Mouse (Mus musculus) embryo, embryonic 11 days (tissue): ENCODE results near the gene Depdc1b.

Experiments used
- DNase-seq: peaks from one replicate; pipeline ENCODE4 v3.0.0-alpha.2; 2015

Gene Depdc1b

DNA sequence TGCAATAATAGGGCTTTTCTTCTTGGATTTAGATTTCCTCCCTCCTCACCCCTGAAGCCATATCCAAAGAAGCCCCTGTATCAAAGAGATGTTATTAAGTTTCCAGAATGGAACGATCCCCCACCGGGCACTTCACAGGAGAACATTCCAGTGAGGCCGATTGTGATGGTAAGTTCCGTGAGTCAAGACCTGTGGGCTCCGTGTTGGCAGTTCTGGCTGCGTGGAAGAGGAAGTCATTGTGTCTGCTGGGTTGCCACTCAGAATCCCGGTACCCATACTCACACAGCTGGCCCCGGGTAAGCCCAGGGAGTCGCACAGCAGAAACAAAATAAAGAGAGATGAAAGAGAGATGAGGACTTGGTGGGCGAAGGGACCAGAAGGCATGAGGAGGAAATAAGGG is 41.2 kb downstream of the Depdc1b start:
- DNase-seq = no peak

DNA sequence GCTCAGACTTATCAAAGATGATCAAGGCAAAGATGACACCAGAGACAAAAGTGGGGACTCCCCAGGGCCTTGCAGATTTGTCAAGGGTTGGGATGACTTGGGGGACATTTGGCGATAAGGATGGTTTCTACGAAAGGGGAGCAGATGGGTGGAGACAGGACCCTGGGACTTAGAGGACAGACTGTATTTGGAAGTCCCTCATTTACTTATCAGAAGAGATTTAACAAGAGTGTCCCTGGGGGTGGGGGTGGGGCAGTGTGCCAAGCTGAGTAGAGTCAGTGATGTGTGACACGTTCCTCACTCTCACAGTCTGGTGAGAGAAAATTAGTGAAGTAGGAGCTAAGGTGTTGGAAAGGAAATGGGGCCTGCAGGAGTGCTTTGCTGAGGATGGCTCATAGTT is 42.1 kb downstream of the Depdc1b start:
- DNase-seq = no peak

DNA sequence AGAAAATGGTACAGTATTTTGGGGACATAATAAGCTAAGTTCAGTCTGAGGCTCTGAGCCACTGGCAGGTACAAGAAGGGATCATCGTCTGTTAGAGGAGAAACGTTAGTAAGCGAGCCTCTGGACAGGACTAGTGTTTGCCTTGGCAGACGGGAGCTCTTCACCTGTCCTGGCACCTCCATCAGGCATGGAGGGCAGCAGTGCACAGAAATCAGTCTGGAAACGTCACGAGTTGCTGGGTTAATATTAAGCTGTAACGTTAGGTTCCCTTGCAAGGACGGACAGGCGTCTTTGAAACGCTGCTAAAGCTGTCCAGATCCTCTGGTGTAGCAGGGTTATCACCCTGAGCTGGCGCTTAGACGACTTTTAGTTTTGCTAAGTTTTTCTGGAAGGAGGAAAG is 51.4 kb downstream of the Depdc1b start:
- DNase-seq = no peak

DNA sequence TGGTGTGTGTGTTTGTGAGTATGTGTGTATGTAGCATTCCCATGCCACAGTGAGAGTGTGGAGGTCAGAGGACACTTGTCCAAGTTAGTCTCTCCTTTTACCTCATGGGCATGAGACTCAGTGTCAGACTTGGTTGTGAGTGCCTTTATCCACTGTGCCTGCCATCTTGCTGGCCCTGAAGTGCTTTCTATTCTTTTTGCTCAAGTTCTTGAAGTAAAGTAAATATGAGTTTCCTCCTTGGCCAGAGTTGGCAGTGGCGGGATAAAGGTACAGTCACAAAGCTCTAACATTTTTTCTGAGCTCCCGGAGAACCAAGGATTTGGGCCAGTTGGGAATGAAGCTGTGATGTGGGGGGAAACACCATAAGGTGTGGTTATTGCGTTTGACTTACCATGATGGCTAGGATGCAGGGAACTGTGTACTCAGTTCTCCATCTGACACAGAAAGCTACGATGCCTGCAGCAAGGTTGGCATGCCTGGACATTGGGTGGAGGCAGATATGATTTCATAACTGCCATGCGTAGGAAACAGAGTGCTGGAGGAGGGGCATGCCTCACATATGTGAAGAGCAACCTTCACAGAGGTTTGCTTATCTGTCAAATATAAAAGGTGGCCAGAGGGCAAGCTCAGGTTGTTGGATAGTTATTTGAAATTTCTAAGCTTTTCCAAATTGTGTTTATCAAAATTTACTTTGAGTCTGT is 54.3 kb downstream of the Depdc1b start:
- DNase-seq = no peak

DNA sequence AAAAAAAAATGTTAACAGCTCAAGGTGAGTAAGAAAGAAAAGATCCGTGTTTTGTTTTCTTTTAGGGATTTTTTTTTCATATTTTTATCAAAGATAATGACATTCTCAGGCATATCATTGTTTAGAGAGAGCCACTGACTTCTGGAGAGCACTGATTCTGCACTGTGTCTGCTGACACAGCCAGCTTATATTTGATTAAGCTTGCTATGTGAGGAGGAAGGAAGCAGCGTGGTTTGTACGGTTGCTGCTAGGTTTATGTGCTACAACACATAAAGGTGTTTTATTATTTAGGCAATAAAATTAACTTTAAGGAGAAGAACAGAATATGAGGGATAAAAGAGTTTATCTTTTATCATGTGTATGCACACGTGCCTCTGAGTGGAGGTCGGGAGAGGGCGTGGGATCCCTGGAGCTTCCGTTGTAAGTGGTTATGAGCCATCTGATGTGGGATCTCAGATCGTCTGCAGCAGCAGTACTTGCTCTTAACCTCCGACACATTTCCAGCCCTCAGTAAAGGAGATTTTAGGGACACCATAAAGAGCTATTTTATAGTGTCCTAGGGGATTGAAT is 55.3 kb downstream of the Depdc1b start:
- no peak for DNase-seq

DNA sequence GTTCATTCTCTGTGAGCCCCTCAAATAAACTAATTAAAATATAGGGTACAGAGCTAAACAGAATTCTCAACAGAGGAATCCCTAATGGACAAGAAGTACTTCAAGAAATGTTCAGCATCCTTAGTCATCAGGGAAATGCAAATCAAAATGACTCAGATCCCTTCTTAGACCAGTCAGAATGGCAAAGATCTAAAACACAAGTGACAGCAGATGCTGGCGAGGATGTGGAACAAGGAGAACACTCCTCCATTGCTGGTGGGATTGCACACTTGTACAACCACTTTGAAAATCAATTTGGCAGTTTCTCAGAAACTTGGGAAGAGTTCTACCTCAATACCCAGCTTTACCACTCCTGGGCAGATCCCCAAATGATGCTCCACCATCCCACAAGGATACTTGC is 57.1 kb downstream of the Depdc1b start:
- no peak for DNase-seq

DNA sequence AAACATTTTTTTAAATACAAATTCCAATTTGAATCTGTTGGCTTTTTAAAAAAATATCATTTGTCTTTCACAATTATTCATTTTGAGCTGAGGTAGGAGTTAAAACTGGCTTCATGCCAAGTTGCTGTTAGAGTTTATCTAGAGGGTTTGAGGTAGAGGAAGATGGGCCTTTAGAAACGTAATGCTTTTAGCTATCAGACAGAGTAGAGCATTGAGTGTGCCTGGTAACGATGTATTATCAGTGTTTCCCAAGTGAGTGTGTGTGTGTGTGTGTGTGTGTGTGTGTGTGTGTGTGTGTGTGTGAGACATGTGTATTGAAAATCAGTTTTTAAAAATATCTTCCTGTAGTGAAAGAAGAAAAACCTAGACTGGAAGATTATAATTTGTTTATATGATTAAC is 60.5 kb downstream of the Depdc1b start:
- DNase-seq = no peak

DNA sequence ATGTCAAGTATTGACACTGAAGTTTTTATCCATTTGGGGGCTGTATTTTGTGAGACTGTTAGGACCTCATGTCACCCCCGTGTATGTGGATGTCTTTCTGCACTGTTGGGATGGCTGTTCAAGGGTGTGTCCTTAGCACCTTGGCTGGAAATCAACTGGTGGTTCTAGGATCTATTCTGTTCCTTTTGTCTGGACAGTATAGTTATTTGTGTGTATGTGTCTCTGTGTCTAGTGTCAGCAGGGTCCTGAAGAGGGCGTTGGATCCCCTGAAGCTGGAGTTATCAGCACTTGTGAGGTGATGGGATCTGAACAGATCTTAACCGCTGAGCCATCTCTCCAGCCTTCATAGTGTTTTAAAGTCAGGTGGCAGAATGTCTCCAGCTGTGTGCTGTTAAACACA is 65.0 kb downstream of the Depdc1b start:
- DNase-seq = no peak

DNA sequence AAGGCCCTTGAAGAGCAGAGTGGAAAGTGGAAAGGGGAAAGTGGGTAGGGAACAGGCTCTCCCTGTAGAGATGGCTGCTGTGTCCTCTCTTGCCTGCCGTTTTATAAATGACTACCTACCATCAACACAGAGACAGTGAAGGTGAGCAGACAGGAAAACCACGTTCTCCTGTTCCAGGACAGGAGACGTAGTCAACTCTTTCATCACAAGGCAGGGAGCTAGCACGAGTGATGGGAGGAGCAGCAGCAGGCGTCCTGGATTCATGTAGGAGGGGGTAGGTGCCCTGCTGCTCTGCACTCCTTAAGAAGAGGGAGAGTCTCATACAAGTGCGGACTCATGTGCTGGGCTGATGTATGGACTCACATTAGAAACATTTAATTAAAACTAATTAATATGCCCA is 66.9 kb downstream of the Depdc1b start:
- DNase-seq = no peak

DNA sequence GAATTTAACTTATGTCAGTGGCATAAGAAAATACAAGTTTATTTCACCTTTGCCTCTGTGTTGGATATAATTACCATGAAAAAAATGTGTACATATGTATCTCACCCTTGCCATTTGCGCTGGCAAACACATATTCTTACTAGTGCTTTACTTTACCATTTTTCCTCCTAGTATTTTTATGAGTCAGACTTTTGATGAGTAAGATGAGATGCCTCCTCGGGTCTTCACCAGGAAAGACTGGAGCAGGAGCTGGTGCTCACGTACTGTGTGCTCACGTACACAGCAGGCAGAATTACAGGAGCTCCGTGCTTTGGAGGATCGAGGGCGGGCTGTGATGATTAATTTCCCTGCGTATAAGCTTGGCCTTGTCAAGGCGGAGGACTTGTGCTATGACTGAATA is 69.9 kb downstream of the Depdc1b start:
- DNase-seq = no peak

DNA sequence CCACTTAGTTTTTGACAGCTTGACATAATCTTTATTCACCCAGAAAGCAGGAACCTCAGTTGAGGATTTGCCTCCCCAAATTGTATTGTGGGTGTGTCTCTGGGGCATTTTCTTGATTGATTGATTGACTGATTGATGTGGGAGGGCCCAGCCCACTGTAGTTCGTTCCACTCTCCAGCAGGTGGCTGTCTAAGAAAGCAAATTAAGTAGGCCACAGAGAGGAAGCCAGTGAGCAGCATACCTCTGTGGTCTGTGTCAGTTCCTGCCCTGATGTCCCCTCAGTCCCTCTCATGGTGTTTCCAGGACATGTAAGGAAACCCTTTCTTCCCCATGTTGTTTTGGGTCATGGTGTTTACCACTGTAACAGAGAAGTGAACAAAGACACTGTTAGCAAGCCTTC is 74.4 kb downstream of the Depdc1b start:
- DNase-seq = peak; percentile 64

DNA sequence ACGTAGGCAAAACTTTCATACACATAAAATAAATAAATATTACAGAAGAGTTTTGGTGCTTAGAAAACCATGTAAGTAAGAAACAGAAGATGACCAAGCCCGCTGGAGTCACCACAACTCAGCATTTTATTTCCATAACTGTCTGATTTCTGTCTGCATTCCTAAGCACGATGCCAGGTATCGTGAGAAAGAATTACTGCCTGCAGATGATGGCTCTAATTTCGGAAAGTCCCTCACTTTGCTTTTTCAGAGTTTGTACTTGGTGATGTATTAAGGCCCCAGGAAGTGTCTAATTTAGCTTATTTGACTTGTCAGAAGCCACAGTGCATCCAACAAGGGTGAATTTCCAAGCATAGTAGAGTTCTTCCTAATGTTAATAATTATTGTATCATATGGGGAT is 87.1 kb downstream of the Depdc1b start:
- DNase-seq = no peak

DNA sequence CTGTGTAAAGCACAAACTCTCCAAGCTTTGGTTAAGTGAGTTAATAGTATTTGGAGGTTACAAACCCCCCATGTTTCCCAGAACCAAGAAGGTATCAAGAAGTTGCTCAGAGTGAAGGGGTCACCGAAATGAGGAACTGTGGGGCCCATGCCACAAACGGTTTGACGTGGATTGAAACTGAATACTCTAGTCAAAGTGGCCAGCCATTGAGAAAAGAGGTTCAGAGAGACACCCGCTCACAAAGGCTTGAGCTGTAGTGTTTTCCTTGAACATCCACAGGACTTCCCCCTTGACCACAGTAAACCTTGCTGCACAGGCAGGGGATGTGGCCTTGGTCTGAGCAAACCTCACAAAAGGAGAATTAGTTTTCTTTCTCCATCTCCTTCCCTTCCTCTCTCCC is 88.2 kb downstream of the Depdc1b start:
- no peak for DNase-seq

DNA sequence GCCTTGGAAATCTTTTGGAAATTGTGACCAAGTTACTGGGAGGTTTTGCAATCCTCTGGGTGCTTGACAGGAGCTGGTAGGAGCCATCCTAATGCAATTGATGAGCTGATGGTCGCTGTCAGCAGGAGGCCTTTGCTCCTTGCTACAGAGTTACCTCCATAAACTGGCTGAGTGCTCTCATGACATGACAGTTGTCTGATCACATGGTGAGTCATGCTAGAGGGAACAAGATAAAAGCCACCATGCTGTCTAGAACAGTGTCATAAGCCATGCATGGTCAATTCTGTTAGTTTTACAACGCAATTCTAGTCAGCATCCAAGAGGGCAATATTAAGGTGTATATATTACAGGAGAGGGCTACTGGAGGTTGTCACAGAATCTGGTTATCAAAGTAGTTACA is 99.3 kb downstream of the Depdc1b start:
- DNase-seq = no peak

DNA sequence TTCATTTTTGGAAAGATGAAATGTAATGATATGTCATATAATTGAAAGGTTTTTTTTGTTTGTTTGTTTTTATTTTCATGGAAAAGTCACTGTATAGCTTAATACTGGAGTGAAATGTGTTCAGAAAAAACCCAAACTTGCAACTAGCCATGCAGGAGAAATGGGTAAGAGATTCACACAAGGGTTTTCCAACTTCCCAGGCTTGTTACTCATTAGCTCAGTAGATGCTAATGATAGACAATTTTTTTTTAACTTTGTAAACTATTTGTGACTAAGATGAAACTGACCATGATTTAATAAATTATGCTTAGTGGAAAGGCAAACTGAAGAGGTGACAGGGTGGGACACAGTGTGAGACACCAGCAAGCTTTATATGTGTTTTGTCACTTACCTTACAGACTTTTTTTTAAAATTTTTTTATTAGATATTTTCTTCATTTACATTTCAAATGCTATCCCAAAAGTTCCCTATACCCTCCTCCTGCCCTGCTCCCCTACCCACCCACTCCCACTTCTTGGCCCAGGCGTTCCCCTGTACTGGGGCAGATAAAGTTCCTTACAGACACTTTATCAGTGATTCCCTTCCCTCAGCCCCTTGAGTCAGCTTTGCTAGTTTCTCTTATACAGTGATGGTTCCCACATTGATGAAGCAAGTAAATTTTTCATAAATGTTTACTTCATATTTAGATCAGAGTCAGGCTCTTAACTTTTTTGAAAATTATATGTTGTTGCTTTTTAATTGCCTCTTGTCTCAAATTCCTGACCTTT is 102.8 kb downstream of the Depdc1b start:
- DNase-seq = no peak

DNA sequence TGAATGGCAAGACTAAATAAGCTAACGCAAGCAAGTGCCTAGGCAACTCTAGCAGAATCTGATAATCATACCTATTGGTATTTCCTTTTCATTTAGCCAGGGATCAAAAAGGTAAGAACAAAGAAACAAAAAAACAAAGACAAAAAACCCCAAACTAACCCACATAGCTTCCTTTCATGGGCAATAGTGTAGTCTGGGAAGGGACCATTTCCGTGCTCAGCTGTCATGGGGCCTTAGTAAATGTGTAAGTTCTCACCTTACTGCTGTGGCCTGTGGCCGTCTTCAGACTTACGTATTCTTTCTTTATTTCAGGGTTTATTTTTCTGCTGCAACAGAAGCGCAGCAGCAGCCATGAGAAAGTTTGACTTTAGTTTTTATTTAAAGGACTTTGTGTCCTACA is 110.2 kb downstream of the Depdc1b start:
- DNase-seq = no peak

DNA sequence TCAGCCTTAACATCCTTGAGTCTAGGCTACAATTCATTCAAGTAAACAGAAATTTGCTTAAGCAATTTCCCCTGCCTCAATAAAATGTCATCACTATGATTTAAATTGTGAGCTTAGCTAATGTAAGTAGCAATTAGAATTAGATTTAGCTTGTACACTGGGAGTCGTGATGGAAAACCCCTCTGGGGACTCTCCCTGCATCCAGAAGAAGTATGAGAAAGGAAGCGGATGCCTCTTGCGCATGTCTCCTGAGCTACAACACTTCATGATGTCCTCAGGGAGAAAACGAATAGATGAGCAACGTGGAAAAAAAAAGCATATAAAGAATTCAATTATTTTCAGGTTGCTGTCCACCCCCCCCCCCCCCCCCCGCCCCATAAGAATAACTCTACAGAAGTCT is 112.7 kb downstream of the Depdc1b start:
- DNase-seq = no peak

DNA sequence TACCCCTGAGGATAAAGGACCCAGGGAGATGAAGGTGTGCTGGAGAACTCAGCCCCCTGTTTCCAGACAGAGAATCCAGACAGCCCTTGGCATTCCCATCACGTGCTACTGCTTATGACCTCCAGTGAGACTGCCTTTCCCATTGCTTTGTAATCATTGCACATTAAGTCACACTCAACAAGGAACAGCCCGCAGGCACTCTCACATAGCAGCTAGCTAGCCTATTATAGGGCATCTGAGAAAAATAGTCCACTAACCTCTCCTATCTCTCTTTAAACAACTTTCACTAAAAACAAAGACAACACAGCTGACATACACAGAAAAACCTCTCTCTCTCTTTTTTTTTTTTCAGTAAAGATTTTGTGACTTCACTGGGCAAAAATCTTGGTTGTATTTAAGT is 113.5 kb downstream of the Depdc1b start:
- no peak for DNase-seq

DNA sequence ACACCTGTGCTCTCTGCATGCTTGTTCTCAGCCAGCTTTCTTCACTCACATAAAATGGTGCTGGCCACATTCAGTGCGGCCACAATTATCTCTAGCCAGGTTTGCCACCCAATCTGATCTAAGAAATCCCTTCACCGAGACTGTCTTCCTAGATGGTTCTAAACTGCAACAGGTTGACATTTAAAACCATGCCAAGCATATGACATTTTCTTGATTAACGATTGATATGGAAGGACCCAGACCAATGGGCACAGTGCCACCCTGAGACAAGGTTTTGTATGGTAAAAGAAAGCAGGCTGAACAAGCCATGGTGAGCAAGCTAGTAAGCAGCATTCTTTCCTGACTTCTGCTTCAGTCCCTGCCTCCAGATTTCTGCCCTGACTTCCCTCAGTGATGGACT is 115.6 kb downstream of the Depdc1b start:
- no peak for DNase-seq

DNA sequence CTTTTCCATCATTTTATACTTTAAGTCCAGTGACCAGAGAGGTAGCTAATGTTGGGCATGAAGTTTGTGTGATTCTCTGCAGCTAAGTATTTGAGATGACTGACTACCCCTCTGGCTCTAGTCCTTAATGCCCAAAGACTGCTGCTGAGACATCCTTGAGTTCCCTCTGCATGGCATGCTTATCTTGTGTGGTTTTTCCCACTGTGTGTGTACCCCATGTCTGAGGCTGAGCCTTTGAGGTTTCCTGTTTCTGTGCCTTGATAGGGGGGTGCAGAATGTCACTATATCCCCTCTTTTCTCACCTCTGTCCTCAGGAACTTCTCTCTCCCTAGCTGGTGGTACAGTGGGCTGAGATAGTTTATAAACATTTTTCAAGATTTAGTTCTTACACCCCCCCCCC is 119.6 kb downstream of the Depdc1b start:
- no peak for DNase-seq

DNA sequence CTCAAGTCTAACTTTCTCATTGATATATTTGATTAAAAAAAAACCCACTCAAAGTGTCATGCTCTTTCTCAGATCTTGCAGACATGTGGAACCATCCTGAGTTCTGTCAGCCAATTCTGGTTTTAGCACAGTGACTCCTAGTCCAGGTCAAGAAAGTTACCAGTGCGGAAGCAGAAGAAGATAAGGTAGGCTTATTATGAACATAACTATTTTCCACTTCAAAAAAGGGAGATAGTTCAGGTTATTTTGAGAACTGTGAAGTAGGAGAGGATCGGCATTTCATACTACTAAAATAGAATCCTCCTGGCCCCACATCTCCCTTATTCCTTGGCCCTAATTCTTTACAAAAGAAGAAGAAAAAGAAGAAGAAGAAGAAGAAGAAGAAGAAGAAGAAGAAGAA is 121.3 kb downstream of the Depdc1b start:
- no peak for DNase-seq

DNA sequence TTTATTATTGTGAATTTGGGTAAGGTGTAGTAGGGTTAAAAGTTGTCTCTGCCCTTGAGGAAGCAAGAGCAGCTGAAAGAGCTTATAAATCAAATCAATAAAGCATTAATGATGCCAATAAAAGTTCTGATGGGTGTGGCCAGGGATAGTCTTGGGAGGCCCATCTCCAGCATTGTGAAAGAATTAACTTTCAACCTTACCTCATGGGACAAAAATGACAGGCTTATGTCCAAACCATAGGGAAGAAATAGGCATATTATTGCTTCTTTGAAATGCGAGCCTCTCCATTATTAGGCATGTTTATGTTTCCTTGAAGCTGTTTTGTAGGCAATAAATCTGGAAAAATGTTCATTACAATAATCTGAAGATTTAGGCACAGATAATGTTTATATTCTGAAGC is 122.9 kb downstream of the Depdc1b start:
- no peak for DNase-seq

DNA sequence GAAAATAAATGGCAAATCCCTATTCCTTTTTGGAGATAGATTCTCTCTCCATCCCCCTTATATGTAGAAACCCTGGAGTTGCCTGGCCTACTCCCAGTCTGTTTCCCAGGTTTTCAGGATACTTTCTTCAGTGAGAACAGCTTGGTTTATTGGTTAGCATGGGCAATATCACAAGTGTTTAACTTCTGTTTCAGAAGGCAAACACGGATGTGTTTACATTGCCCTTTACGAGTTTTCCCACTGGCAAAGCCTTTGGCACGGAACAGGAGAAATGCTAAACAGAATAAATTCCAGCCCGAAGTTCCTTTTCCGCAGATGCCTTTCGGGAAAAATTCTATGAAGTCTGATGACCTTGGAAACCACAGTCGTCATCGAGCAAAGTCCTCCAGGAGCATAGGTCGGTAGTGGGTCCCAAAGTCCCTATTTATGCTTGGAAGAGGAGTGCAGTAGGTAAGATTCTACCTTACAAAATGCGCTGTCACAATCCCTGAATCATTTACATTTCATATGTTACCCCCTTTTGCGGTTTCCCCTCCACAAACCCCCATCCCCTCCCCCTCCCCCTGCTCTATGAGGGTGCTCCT is 132.3 kb downstream of the Depdc1b start:
- no peak for DNase-seq
